Mouse (Mus musculus): ENCODE measurements around the gene Large1.

Large1 gene

GRCm38 (mm10) chr8:73197714-73198113 lies 155.6 kb downstream of the Large1 start:
- no peak overlapping the region for H3K4me3 ChIP-seq (replicated peaks; ENCODE audit: low read length)
- no peak for TF ChIP-seq CTCF (conservative IDR thresholded peaks at IDR 0.05; ENCODE audit: low read length)
- no peak for TF ChIP-seq POU5F1 (IDR thresholded peaks at IDR 0.05; ENCODE audit: borderline replicate concordance, low read length)
- TF ChIP-seq NANOG (IDR thresholded peaks at IDR 0.05; ENCODE audit: borderline replicate concordance, low read length), result no peak
- H3K4me1 ChIP-seq (replicated peaks; ENCODE audit: low read depth, low read length), result peaks cover 7% of the 10 kb centered on the region; the same call in 1 of the 2 replicates
- peaks cover 13% of the 10 kb centered on the region; the same call in 1 of the 2 replicates for H3K9me3 ChIP-seq (ENCODE audit: low read length)
- no peaks in the 10 kb centered on the region for H3K27me3 ChIP-seq (ENCODE audit: insufficient read depth, low read length)
- H3K36me3 ChIP-seq (ENCODE audit: insufficient read depth, low read length), result no peaks in the 10 kb centered on the region; the same call in 1 of the 2 replicates

- no peaks in the 10 kb centered on the region for H3K36me3 ChIP-seq (ENCODE audit: insufficient read depth, low read length)
- H3K4me3 ChIP-seq (replicated peaks; ENCODE audit: low read length), result no peak overlapping the region
- H3K4me1 ChIP-seq (replicated peaks; ENCODE audit: low read depth, low read length), result no peaks in the 10 kb centered on the region
- TF ChIP-seq POU5F1 (IDR thresholded peaks at IDR 0.05; ENCODE audit: borderline replicate concordance, low read length), result no peak
- no peak for TF ChIP-seq CTCF (conservative IDR thresholded peaks at IDR 0.05; ENCODE audit: low read length)
- TF ChIP-seq NANOG (IDR thresholded peaks at IDR 0.05; ENCODE audit: borderline replicate concordance, low read length), result no peak
- peaks cover 24% of the 10 kb centered on the region for H3K9me3 ChIP-seq (ENCODE audit: low read length)
- H3K27me3 ChIP-seq (ENCODE audit: insufficient read depth, low read length), result no peaks in the 10 kb centered on the region
Measured at GRCm38 (mm10) chr8:73188684-73189083, 164.7 kb downstream of the Large1 start.

- no peaks in the 10 kb centered on the region for H3K27me3 ChIP-seq (ENCODE audit: insufficient read depth, low read length)
- TF ChIP-seq NANOG (IDR thresholded peaks at IDR 0.05; ENCODE audit: borderline replicate concordance, low read length) (no peak), POU5F1 (IDR thresholded peaks at IDR 0.05; ENCODE audit: borderline replicate concordance, low read length) (no peak), CTCF (conservative IDR thresholded peaks at IDR 0.05; ENCODE audit: low read length) (no peak)
- no peaks in the 10 kb centered on the region for H3K36me3 ChIP-seq (ENCODE audit: insufficient read depth, low read length)
- H3K4me3 ChIP-seq (replicated peaks; ENCODE audit: low read length), result no peak overlapping the region
- no peaks in the 10 kb centered on the region for H3K4me1 ChIP-seq (replicated peaks; ENCODE audit: low read depth, low read length)
- peaks cover 24% of the 10 kb centered on the region for H3K9me3 ChIP-seq (ENCODE audit: low read length)
Measured at GRCm38 (mm10) chr8:73187381-73187780, 166.0 kb downstream of the Large1 start.

GRCm38 (mm10) chr8:73178434-73178833 lies 174.9 kb downstream of the Large1 start:
- no peaks in the 10 kb centered on the region for H3K36me3 ChIP-seq (ENCODE audit: insufficient read depth, low read length)
- no peaks in the 10 kb centered on the region for H3K9me3 ChIP-seq (ENCODE audit: low read length)
- TF ChIP-seq CTCF (conservative IDR thresholded peaks at IDR 0.05; ENCODE audit: low read length) (no peak), NANOG (IDR thresholded peaks at IDR 0.05; ENCODE audit: borderline replicate concordance, low read length) (no peak), POU5F1 (IDR thresholded peaks at IDR 0.05; ENCODE audit: borderline replicate concordance, low read length) (no peak)
- H3K27me3 ChIP-seq (ENCODE audit: insufficient read depth, low read length), result no peaks in the 10 kb centered on the region
- no peak overlapping the region for H3K4me3 ChIP-seq (replicated peaks; ENCODE audit: low read length)
- H3K4me1 ChIP-seq (replicated peaks; ENCODE audit: low read depth, low read length), result no peaks in the 10 kb centered on the region

GRCm38 (mm10) chr8:73172661-73173060 lies 180.7 kb downstream of the Large1 start:
- Histone ChIP-seq H3K4me1 (replicated peaks; ENCODE audit: low read depth, low read length) (no peaks in the 10 kb centered on the region), H3K36me3 (ENCODE audit: insufficient read depth, low read length) (no peaks in the 10 kb centered on the region), H3K4me3 (replicated peaks; ENCODE audit: low read length) (no peak overlapping the region), H3K9me3 (ENCODE audit: low read length) (no peaks in the 10 kb centered on the region), H3K27me3 (ENCODE audit: insufficient read depth, low read length) (no peaks in the 10 kb centered on the region)
- TF ChIP-seq CTCF (conservative IDR thresholded peaks at IDR 0.05; ENCODE audit: low read length) (no peak), NANOG (IDR thresholded peaks at IDR 0.05; ENCODE audit: borderline replicate concordance, low read length) (no peak), POU5F1 (IDR thresholded peaks at IDR 0.05; ENCODE audit: borderline replicate concordance, low read length) (no peak)

- TF ChIP-seq NANOG (IDR thresholded peaks at IDR 0.05; ENCODE audit: borderline replicate concordance, low read length), result no peak
- TF ChIP-seq CTCF (conservative IDR thresholded peaks at IDR 0.05; ENCODE audit: low read length), result no peak
- no peak for TF ChIP-seq POU5F1 (IDR thresholded peaks at IDR 0.05; ENCODE audit: borderline replicate concordance, low read length)
- no peaks in the 10 kb centered on the region for H3K4me1 ChIP-seq (replicated peaks; ENCODE audit: low read depth, low read length)
Measured at GRCm38 (mm10) chr8:73161994-73162393, 191.3 kb downstream of the Large1 start.

GRCm38 (mm10) chr8:73161564-73161963 lies 191.8 kb downstream of the Large1 start:
- Histone ChIP-seq H3K4me1 (replicated peaks; ENCODE audit: low read depth, low read length) (no peaks in the 10 kb centered on the region), H3K36me3 (ENCODE audit: insufficient read depth, low read length) (no peaks in the 10 kb centered on the region), H3K27me3 (ENCODE audit: insufficient read depth, low read length) (no peaks in the 10 kb centered on the region), H3K9me3 (ENCODE audit: low read length) (no peaks in the 10 kb centered on the region), H3K4me3 (replicated peaks; ENCODE audit: low read length) (no peak overlapping the region)
- TF ChIP-seq CTCF (conservative IDR thresholded peaks at IDR 0.05; ENCODE audit: low read length), result no peak

More at GRCm38 (mm10) chr8:73161994-73162393, 191.3 kb downstream of the Large1 start:
- Histone ChIP-seq H3K36me3 (ENCODE audit: insufficient read depth, low read length) (no peaks in the 10 kb centered on the region), H3K9me3 (ENCODE audit: low read length) (no peaks in the 10 kb centered on the region), H3K27me3 (ENCODE audit: insufficient read depth, low read length) (no peaks in the 10 kb centered on the region), H3K4me3 (replicated peaks; ENCODE audit: low read length) (no peak overlapping the region)

GRCm38 (mm10) chr8:73160945-73161344 lies 192.4 kb downstream of the Large1 start:
- no peaks in the 10 kb centered on the region for H3K9me3 ChIP-seq (ENCODE audit: low read length)
- no peaks in the 10 kb centered on the region for H3K27me3 ChIP-seq (ENCODE audit: insufficient read depth, low read length)
- no peaks in the 10 kb centered on the region for H3K36me3 ChIP-seq (ENCODE audit: insufficient read depth, low read length)
- no peak for TF ChIP-seq CTCF (conservative IDR thresholded peaks at IDR 0.05; ENCODE audit: low read length)
- no peak for TF ChIP-seq NANOG (IDR thresholded peaks at IDR 0.05; ENCODE audit: borderline replicate concordance, low read length)
- no peak for TF ChIP-seq POU5F1 (IDR thresholded peaks at IDR 0.05; ENCODE audit: borderline replicate concordance, low read length)
- H3K4me1 ChIP-seq (replicated peaks; ENCODE audit: low read depth, low read length), result no peaks in the 10 kb centered on the region
- H3K4me3 ChIP-seq (replicated peaks; ENCODE audit: low read length), result no peak overlapping the region

GRCm38 (mm10) chr8:73147236-73147635 lies 206.1 kb downstream of the Large1 start:
- Histone ChIP-seq H3K36me3 (ENCODE audit: insufficient read depth, low read length) (no peaks in the 10 kb centered on the region), H3K9me3 (ENCODE audit: low read length) (no peaks in the 10 kb centered on the region)
- TF ChIP-seq POU5F1 (IDR thresholded peaks at IDR 0.05; ENCODE audit: borderline replicate concordance, low read length) (no peak), CTCF (conservative IDR thresholded peaks at IDR 0.05; ENCODE audit: low read length) (no peak), NANOG (IDR thresholded peaks at IDR 0.05; ENCODE audit: borderline replicate concordance, low read length) (no peak)

More at GRCm38 (mm10) chr8:73147236-73147635, 206.1 kb downstream of the Large1 start:
- no peaks in the 10 kb centered on the region for H3K27me3 ChIP-seq (ENCODE audit: insufficient read depth, low read length)
- H3K4me3 ChIP-seq (replicated peaks; ENCODE audit: low read length), result no peak overlapping the region
- H3K4me1 ChIP-seq (replicated peaks; ENCODE audit: low read depth, low read length), result peaks cover 8% of the 10 kb centered on the region

All from E14TG2a.4 (cell line).